Mouse (Mus musculus) B cell, adult 2 months (primary cell): Measurements from ENCODE around the gene Acap2.

Experiments
- DNase-seq, 2 experiments: peaks; one replicate each; pipeline ENCODE4 v3.0.0; 2022

Gene Acap2

GRCm38 (mm10) chr16:31043136-31043535, 157.9 kb downstream of the Acap2 start:
- no peak for DNase-seq
